In genomic region chr8:108705751-108706150, GRCm38 (mm10) we compare ENCODE assay signal across 12 mouse cellular contexts.
DNase-seq lines count a peak whose midpoint lies in the region; ATAC-seq and TF ChIP-seq lines count a peak whose summit lies in the region.
"Had no signal": no experiment of that assay in that cellular context is flagged by ENCODE, and none has a peak within 500 bp of the region (broad histone marks: within the 10 kb centered on the region; RNA-seq: fewer than 3 reads in every experiment).

No protein-coding gene starts in this region.

- TF ChIP-seq CTCF in layer of hippocampus, adult 2 months (conservative IDR thresholded peaks at IDR 0.05), result no peak

- peak overlapping the region; percentile 91 for H3K4me3 ChIP-seq in kidney, embryonic 14.5 days (ENCODE audit: low read length)
- peak overlapping the region; percentile 97 for H3K4me3 ChIP-seq in forebrain, embryonic 10.5 days
- peak overlapping the region; percentile 23; the same call in 1 of the 2 replicates for H3K4me3 ChIP-seq in intestine, embryonic 16.5 days (ENCODE audit: low read length)
- peak overlapping the region; percentile 95 for H3K4me3 ChIP-seq in midbrain, embryonic 16.5 days (ENCODE audit: low read depth, low read length)
- no peak overlapping the region for H3K4me3 ChIP-seq in layer of hippocampus, adult 2 months

- peak overlapping the region; percentile 68 for H3K4me2 ChIP-seq in kidney, embryonic 14.5 days (replicated peaks; ENCODE audit: low read depth, low read length)
- peak overlapping the region; percentile 69 for H3K4me2 ChIP-seq in intestine, embryonic 16.5 days (ENCODE audit: low read depth, low read length)
- H3K4me2 ChIP-seq in midbrain, embryonic 16.5 days (ENCODE audit: low read length), result peak overlapping the region; percentile 96

- no peak for DNase-seq in kidney, adult 11 months
- no peak for DNase-seq in forebrain, embryonic 10.5 days (ENCODE audit: extremely low spot score, low spot score)
- no peak for DNase-seq in right cerebral cortex, postnatal 14 days
- no peak for DNase-seq in layer of hippocampus, adult 2 months (ENCODE audit: low spot score in 2 of 2)
- DNase-seq in urinary bladder, postnatal 4 days (ENCODE audit: low spot score in 2 of 2), result no peak
- DNase-seq: gastrocnemius, postnatal 10 days; lung, adult 18-20 months; spleen, adult 18-20 months had no signal

- no peaks in the 10 kb centered on the region for H3K9me3 ChIP-seq in kidney, embryonic 14.5 days (ENCODE audit: control insufficient read depth, low read length)
- H3K9me3 ChIP-seq in forebrain, embryonic 10.5 days, result no peaks in the 10 kb centered on the region
- no peaks in the 10 kb centered on the region for H3K9me3 ChIP-seq in intestine, embryonic 16.5 days (ENCODE audit: control insufficient read depth, low read length)
- no peaks in the 10 kb centered on the region for H3K9me3 ChIP-seq in midbrain, embryonic 16.5 days (replicated peaks; ENCODE audit: control insufficient read depth, low read length, poor library complexity, severe bottlenecking)

- WGBS in kidney, embryonic 14.5 days, result 49% methylated on average over 2 of the region's 2 CpGs
- WGBS in forebrain, embryonic 10.5 days, result 39% methylated on average over 2 of the region's 2 CpGs
- 52% methylated on average over 2 of the region's 2 CpGs for WGBS in intestine, embryonic 16.5 days
- WGBS in midbrain, embryonic 16.5 days, result 28% methylated on average over 2 of the region's 2 CpGs

- no peak overlapping the region for H3K9ac ChIP-seq in kidney, embryonic 14.5 days (ENCODE audit: low read depth, low read length)
- no peak overlapping the region for H3K9ac ChIP-seq in intestine, embryonic 16.5 days (ENCODE audit: low read depth, low read length)
- H3K9ac ChIP-seq in midbrain, embryonic 16.5 days (ENCODE audit: low read depth, low read length), result peak overlapping the region; percentile 100

- no peak for ATAC-seq in kidney, embryonic 14.5 days (ENCODE audit: low FRiP score, low TSS enrichment)
- no peak for ATAC-seq in intestine, embryonic 16.5 days
- no peak for ATAC-seq in midbrain, embryonic 16.5 days

- H3K27ac ChIP-seq in kidney, embryonic 14.5 days (ENCODE audit: low read depth, low read length), result no peak overlapping the region
- H3K27ac ChIP-seq in forebrain, embryonic 10.5 days, result peak overlapping the region; percentile 100
- H3K27ac ChIP-seq in intestine, embryonic 16.5 days (ENCODE audit: low read length), result peak overlapping the region; percentile 75; the same call in 1 of the 2 replicates
- H3K27ac ChIP-seq in midbrain, embryonic 16.5 days (ENCODE audit: low read length), result peak overlapping the region; percentile 100
- no peak overlapping the region for H3K27ac ChIP-seq in layer of hippocampus, adult 2 months

- H3K4me1 ChIP-seq in kidney, embryonic 14.5 days (ENCODE audit: control insufficient read depth, insufficient read depth, low read length), result peaks cover 50% of the 10 kb centered on the region
- peaks cover 88% of the 10 kb centered on the region for H3K4me1 ChIP-seq in forebrain, embryonic 10.5 days
- H3K4me1 ChIP-seq in intestine, embryonic 16.5 days (ENCODE audit: control insufficient read depth, insufficient read depth, low read length), result peaks cover 42% of the 10 kb centered on the region
- peaks cover 27% of the 10 kb centered on the region for H3K4me1 ChIP-seq in midbrain, embryonic 16.5 days (ENCODE audit: control insufficient read depth, insufficient read depth, low read length)

- H3K36me3 ChIP-seq in kidney, embryonic 14.5 days (ENCODE audit: control insufficient read depth, insufficient read depth, low read length), result no peaks in the 10 kb centered on the region
- no peaks in the 10 kb centered on the region for H3K36me3 ChIP-seq in forebrain, embryonic 10.5 days (replicated peaks)
- H3K36me3 ChIP-seq in intestine, embryonic 16.5 days (ENCODE audit: control insufficient read depth, insufficient read depth, low read length), result no peaks in the 10 kb centered on the region
- no peaks in the 10 kb centered on the region for H3K36me3 ChIP-seq in midbrain, embryonic 16.5 days (ENCODE audit: control insufficient read depth, insufficient read depth, low read length)
- H3K36me3 ChIP-seq: G1E had no signal

- H3K27me3 ChIP-seq in kidney, embryonic 14.5 days (ENCODE audit: control insufficient read depth, insufficient read depth, low read length), result peaks cover 8% of the 10 kb centered on the region
- peaks cover 16% of the 10 kb centered on the region for H3K27me3 ChIP-seq in forebrain, embryonic 10.5 days (ENCODE audit: poor library complexity, severe bottlenecking)
- H3K27me3 ChIP-seq in intestine, embryonic 16.5 days (replicated peaks; ENCODE audit: control insufficient read depth, insufficient read depth, low read length), result no peaks in the 10 kb centered on the region
- no peaks in the 10 kb centered on the region for H3K27me3 ChIP-seq in midbrain, embryonic 16.5 days (ENCODE audit: control insufficient read depth, insufficient read depth, low read depth, low read length)

Comparison
In these comparisons a context has a peak if more than half of its experiments do, and no peak if none do; other contexts are left out.
1. H3K27ac ChIP-seq: peak in forebrain, embryonic 10.5 days (single experiment), intestine, embryonic 16.5 days (single experiment) and midbrain, embryonic 16.5 days (single experiment); none in kidney, embryonic 14.5 days (single experiment) and layer of hippocampus, adult 2 months (single experiment).
2. Peak in every context shown above with its lines, with median percentiles within 50 percentile points of each other: H3K4me2 ChIP-seq.